18 mouse cellular contexts compared by ENCODE assay signal in the genomic region with DNA sequence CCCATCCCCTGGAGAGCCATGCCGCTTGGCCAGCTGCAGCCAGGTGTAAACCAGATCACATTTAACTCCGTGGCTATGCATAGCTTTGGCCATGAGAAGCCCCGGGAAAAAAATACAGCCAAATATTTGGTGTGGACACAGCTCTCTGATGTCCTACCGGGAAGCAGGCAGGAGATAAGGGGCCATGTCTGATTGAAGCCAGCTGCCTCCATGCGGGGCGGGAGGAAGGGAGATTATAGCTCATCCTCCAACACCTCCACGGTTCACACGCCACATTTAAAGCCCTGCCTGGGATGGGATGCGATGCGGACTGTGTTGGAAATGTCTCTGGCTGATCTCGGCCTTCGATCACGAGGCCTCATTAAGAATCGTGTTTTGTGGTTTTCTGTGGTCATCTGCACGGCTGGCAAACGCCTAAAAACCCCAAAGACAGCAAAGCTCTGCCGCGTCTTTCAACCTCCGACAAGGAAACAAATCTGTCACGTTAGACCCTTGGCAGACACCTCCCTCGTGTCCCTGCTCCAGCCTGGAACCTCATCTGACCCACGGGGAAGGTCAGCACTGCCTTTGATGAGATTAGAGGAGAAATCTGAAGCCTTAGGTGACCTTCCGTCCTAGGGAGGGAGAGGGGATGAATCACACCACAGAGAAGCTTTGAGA.
DNase-seq lines count a peak whose midpoint lies in the region; ATAC-seq and TF ChIP-seq lines count a peak whose summit lies in the region.
"Had no signal": no experiment of that assay in that cellular context is flagged by ENCODE, and none has a peak within 500 bp of the region (broad histone marks: within the 10 kb centered on the region; RNA-seq: fewer than 3 reads in every experiment).

No protein-coding gene starts in this region.

- no peak for TF ChIP-seq CTCF in lung, postnatal 0 days (IDR thresholded peaks at IDR 0.05)

- H3K9ac ChIP-seq in heart, embryonic 13.5 days = peak overlapping the region; percentile 44
- H3K9ac ChIP-seq in lung, postnatal 0 days (replicated peaks; ENCODE audit: low read depth) = no peak overlapping the region
- 0 out of 2 replicates have a peak overlapping the region, but pooled peaks have one; percentile 12 for H3K9ac ChIP-seq in limb, embryonic 12.5 days (replicated peaks)
- H3K9ac ChIP-seq: forebrain, embryonic 13.5 days; liver, embryonic 15.5 days; stomach, embryonic 15.5 days had no signal

- H3K27ac ChIP-seq in heart, embryonic 13.5 days (replicated peaks) = no peak overlapping the region
- no peak overlapping the region for H3K27ac ChIP-seq in lung, postnatal 0 days (ENCODE audit: low read length)
- H3K27ac ChIP-seq in limb, embryonic 12.5 days = no peak overlapping the region
- H3K27ac ChIP-seq: forebrain, embryonic 13.5 days; liver, embryonic 15.5 days; stomach, embryonic 15.5 days had no signal

- ATAC-seq in heart, embryonic 13.5 days (ENCODE audit: extremely low read depth, insufficient number of reproducible peaks, low FRiP score, low TSS enrichment) = no peak
- ATAC-seq in lung, postnatal 0 days = no peak
- no peak for ATAC-seq in limb, embryonic 12.5 days (ENCODE audit: insufficient number of reproducible peaks, insufficient read depth, low FRiP score, low TSS enrichment, low read depth)
- ATAC-seq: activated CD4-positive, CD25-positive, alpha-beta regulatory T cell, adult 4 months; CD4-positive, CD25-positive, alpha-beta regulatory T cell, adult 4 months; forebrain, embryonic 13.5 days had no signal

- peaks cover 41% of the 10 kb centered on the region for H3K4me1 ChIP-seq in heart, embryonic 13.5 days
- no peaks in the 10 kb centered on the region for H3K4me1 ChIP-seq in lung, postnatal 0 days (ENCODE audit: insufficient read depth, low read depth, low read length)
- H3K4me1 ChIP-seq in limb, embryonic 12.5 days (replicated peaks) = peaks cover 42% of the 10 kb centered on the region
- H3K4me1 ChIP-seq: forebrain, embryonic 13.5 days; liver, embryonic 15.5 days had no signal

- H3K36me3 ChIP-seq in heart, embryonic 13.5 days = no peaks in the 10 kb centered on the region
- H3K36me3 ChIP-seq in lung, postnatal 0 days (ENCODE audit: insufficient read depth, low read length) = no peaks in the 10 kb centered on the region
- H3K36me3 ChIP-seq in limb, embryonic 12.5 days = no peaks in the 10 kb centered on the region
- H3K36me3 ChIP-seq: liver, embryonic 15.5 days; stomach, embryonic 15.5 days had no signal

- intact Hi-C loops in heart, postnatal 10 days (cut with DNase I) = no loop called here

- H3K4me2 ChIP-seq in heart, embryonic 13.5 days = peak overlapping the region; percentile 28; the same call in 1 of the 2 replicates
- no peak overlapping the region for H3K4me2 ChIP-seq in lung, postnatal 0 days (replicated peaks; ENCODE audit: low read depth, low read length)
- no peak overlapping the region for H3K4me2 ChIP-seq in limb, embryonic 12.5 days
- H3K4me2 ChIP-seq: forebrain, embryonic 13.5 days; liver, embryonic 15.5 days; stomach, embryonic 15.5 days had no signal

- WGBS in heart, embryonic 13.5 days = 17% methylated on average over 23 of the region's 23 CpGs
- 25% methylated on average over 23 of the region's 23 CpGs for WGBS in lung, postnatal 0 days
- 15% methylated on average over 23 of the region's 23 CpGs for WGBS in limb, embryonic 12.5 days

- H3K27me3 ChIP-seq in heart, embryonic 13.5 days (replicated peaks) = peaks cover 47% of the 10 kb centered on the region
- 0 out of 2 replicates have a peak, but pooled peaks cover 4% of the 10 kb centered on the region for H3K27me3 ChIP-seq in lung, postnatal 0 days (replicated peaks; ENCODE audit: insufficient read depth, low read length)
- H3K27me3 ChIP-seq in limb, embryonic 12.5 days = peaks cover 66% of the 10 kb centered on the region
- H3K27me3 ChIP-seq: forebrain, embryonic 13.5 days; stomach, embryonic 15.5 days had no signal

- H3K9me3 ChIP-seq in heart, embryonic 13.5 days = no peaks in the 10 kb centered on the region
- H3K9me3 ChIP-seq in lung, postnatal 0 days (ENCODE audit: low read length) = no peaks in the 10 kb centered on the region
- no peaks in the 10 kb centered on the region for H3K9me3 ChIP-seq in limb, embryonic 12.5 days
- H3K9me3 ChIP-seq: forebrain, embryonic 13.5 days; liver, embryonic 15.5 days; stomach, embryonic 15.5 days had no signal

- no peak overlapping the region for H3K4me3 ChIP-seq in heart, embryonic 13.5 days
- H3K4me3 ChIP-seq in lung, postnatal 0 days (ENCODE audit: low read depth, low read length) = no peak overlapping the region
- no peak overlapping the region for H3K4me3 ChIP-seq in limb, embryonic 12.5 days (replicated peaks)
- H3K4me3 ChIP-seq: forebrain, embryonic 13.5 days; liver, embryonic 15.5 days; stomach, embryonic 15.5 days had no signal

- no peak for DNase-seq in heart, postnatal 10 days
- peak; percentile 36 for DNase-seq in lung, postnatal 0 days (ENCODE audit: low spot score)
- no peak for DNase-seq in lung, postnatal 10 days
- peak; percentile 54 for DNase-seq in adrenal gland, postnatal 14 days
- no peak for DNase-seq in cerebellum, postnatal 4 days (ENCODE audit: low spot score in 2 of 2)
- DNase-seq: cerebellum, adult 9-11 months; kidney, adult 11 months; kidney, postnatal 36 days; layer of hippocampus, postnatal 36 days; left cerebral cortex, postnatal 4 days; thymus, postnatal 25 days had no signal

- no peak for TF ChIP-seq EP300 in lung, postnatal 0 days (IDR thresholded peaks at IDR 0.05)

Comparison
In these comparisons a context has a peak if more than half of its experiments do, and no peak if none do; other contexts are left out.
1. DNase-seq: peak in lung, postnatal 0 days (single experiment) and adrenal gland, postnatal 14 days (single experiment); none in heart, postnatal 10 days (0 of 2), lung, postnatal 10 days (single experiment) and cerebellum, postnatal 4 days (0 of 2).